Mouse (Mus musculus): ENCODE data around the gene Sh3d19. TPM values are rescaled to one million over a fixed set of nuclear protein-coding genes. Genes with fewer than 3 reads are reported as not detected.
"Not testable (repeated sequence)": the region's sequence is repeated elsewhere in the genome, so short reads cannot be mapped to it uniquely, and the experiment has no call there.

Gene Sh3d19
- polyA plus RNA-seq, 1 experiment from 2014 or later: 10.3 TPM

DNA sequence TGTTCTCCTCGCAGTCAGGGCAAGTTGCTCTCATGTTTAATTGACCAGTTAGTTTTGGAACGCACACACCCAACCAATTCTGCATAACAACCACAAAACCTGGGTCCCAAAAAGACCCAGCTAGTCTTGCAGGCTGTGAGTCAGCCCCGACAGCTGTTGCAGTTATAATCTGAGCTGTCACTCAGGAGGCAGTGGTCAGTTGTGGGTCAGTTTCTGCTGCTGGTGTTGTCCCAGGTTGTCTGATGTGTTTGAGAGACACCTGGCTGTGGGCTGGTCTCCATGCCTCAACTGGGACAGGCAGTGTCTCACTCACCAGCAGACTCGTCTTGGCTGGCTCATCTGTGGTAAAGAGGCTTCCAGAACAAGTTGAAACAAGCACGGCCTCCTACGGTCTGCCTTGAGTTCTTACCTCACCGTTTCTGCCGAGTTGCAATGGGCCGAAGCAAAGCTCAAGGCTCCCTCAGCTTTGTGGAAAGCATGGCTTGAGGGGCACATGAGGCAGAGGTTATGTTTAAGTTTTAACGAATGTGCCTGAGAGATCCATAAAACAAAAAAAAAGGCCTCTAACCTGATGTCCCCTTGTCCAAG is 18.1 kb upstream of the Sh3d19 start:
- WGBS: 78% methylated on average over 10 of the region's 10 CpGs
- Histone ChIP-seq H3K4me1 (no peaks in the 10 kb centered on the region), H3K4me2 (no peak overlapping the region), H3K4me3 (no peak overlapping the region), H3K9me3 (no peaks in the 10 kb centered on the region), H3K36me3 (no peaks in the 10 kb centered on the region), H3K27me3 (replicated peaks) (no peaks in the 10 kb centered on the region), H3K27ac (replicated peaks) (no peak overlapping the region), H3K9ac (no peak overlapping the region)
- no peak for ATAC-seq (ENCODE audit: extremely low read depth, insufficient number of reproducible peaks, low FRiP score, low TSS enrichment)

DNA sequence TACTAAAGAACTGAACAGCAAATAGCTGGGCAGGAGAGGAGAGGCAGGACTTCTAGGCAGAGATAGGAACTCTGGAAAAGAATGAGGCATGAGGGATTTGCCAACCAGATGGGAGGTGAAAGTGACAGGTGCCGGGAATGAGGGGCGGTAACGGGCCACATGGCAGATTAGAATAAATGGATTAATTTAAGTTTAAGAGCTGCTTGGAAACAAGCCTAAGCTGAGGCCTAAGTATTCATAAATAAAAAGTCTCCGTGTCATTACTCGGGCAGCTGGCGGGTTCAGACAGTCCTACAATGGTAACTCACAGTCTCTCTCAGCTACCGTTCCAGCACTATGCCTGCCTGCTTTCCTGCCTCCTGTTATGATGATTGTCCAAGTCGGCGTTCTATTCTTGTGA is 15.6 kb upstream of the Sh3d19 start:
- WGBS: 87% methylated on average over 9 of the region's 9 CpGs
- Histone ChIP-seq H3K9me3 (no peaks in the 10 kb centered on the region), H3K9ac (no peak overlapping the region), H3K27me3 (replicated peaks) (no peaks in the 10 kb centered on the region), H3K27ac (replicated peaks) (no peak overlapping the region), H3K4me3 (no peak overlapping the region), H3K36me3 (no peaks in the 10 kb centered on the region), H3K4me1 (no peaks in the 10 kb centered on the region), H3K4me2 (no peak overlapping the region)
- ATAC-seq (ENCODE audit: extremely low read depth, insufficient number of reproducible peaks, low FRiP score, low TSS enrichment): no peak

DNA sequence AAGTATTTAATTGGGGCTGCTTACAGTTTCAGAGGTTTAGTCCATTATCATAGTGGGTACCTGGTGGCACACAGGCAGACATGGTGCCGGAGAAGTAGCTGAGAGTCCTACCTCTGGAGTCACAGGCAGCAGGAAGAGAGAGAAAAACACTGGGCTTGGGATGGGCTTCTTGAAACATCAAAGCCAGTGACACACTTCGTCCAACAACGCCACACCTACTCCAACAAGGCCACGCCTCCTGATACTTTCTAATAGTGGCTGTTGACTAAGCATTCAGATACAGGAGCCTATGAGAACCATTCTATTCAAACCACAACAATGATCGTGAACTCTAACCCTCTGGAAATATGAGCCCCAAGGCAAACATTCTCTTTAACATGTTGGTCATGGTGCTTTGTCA is 15.2 kb upstream of the Sh3d19 start:
- ATAC-seq (ENCODE audit: extremely low read depth, insufficient number of reproducible peaks, low FRiP score, low TSS enrichment): no peak
- Histone ChIP-seq H3K4me1 (no peaks in the 10 kb centered on the region), H3K36me3 (no peaks in the 10 kb centered on the region), H3K9me3 (no peaks in the 10 kb centered on the region), H3K4me3 (no peak overlapping the region), H3K4me2 (no peak overlapping the region), H3K27me3 (replicated peaks) (no peaks in the 10 kb centered on the region), H3K9ac (no peak overlapping the region), H3K27ac (replicated peaks) (no peak overlapping the region)
- 78% methylated on average over 5 of the region's 5 CpGs for WGBS

DNA sequence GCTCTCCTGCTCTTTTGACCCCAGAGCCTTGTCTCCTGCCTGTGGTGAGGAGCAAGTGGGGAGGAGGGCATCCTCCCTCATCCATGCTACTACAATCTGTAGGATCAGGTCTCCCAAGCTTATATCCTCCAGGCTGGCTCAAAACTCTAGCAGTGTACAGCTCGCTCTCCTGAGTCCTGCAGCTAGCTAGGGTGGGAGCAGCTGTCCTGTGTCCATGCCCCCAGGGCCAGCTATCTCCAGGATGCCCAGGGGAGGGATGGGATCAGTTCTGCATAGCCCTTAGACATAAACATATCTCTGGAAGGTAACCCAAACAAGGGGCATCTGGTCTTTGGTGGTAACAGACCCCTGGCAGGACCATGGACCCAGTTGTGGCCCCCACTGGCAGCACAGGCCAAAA is 11.2 kb upstream of the Sh3d19 start:
- ATAC-seq (ENCODE audit: extremely low read depth, insufficient number of reproducible peaks, low FRiP score, low TSS enrichment): no peak
- H3K9ac ChIP-seq: no peak overlapping the region
- no peak overlapping the region for H3K4me2 ChIP-seq
- H3K4me1 ChIP-seq: peaks cover 5% of the 10 kb centered on the region
- H3K9me3 ChIP-seq: peaks cover 15% of the 10 kb centered on the region
- H3K4me3 ChIP-seq: no peak overlapping the region
- no peaks in the 10 kb centered on the region for H3K36me3 ChIP-seq
- no peak overlapping the region for H3K27ac ChIP-seq (replicated peaks)
- 81% methylated on average over 1 of the region's 1 CpGs for WGBS
- H3K27me3 ChIP-seq (replicated peaks): no peaks in the 10 kb centered on the region

DNA sequence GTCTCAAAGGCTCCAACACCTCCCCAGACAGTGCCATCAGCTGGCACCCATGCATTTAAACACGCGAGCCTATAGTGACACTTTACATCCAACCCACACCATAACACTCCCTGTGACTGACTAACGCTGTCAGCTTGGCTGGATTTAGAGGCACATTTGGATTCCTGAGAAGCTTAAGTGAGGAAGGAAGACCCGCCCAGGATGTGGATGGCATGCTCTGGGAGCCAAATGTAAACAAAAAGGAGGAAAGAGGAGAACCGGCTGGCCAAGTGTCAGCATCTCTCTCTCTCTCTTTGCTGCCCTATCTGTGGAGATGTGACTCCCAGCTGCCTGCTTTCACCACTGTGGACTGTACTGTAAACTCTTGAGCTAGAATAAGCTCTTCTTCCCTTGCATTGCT is 9.8 kb upstream of the Sh3d19 start:
- Histone ChIP-seq H3K9ac (no peak overlapping the region), H3K27ac (replicated peaks) (no peak overlapping the region), H3K36me3 (no peaks in the 10 kb centered on the region), H3K9me3 (peaks cover 15% of the 10 kb centered on the region), H3K4me1 (peaks cover 5% of the 10 kb centered on the region), H3K4me2 (no peak overlapping the region), H3K4me3 (no peak overlapping the region), H3K27me3 (replicated peaks) (no peaks in the 10 kb centered on the region)
- 19% methylated on average over 5 of the region's 5 CpGs for WGBS
- no peak for ATAC-seq (ENCODE audit: extremely low read depth, insufficient number of reproducible peaks, low FRiP score, low TSS enrichment)

DNA sequence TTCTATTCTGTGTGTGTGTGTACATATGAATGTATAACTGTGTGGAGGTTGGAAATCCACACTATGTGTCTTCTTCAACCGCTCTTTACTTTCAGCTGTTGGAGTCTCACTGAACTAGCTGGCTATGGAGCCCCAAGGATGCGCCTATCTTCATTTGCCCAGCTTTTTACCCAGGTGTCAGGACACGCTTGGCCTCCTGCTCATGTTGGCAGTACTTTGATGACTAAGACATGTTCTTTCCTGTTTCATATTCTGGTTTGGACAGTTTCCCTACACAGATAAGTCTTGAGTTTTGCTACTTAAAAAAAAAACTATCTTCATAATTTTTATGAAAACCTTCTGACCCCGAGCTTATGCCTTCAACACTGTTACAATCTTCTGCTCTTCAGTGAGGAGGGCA is 5.4 kb upstream of the Sh3d19 start:
- H3K9me3 ChIP-seq: peaks cover 15% of the 10 kb centered on the region
- no peak overlapping the region for H3K4me3 ChIP-seq
- H3K9ac ChIP-seq: no peak overlapping the region
- H3K4me2 ChIP-seq: no peak overlapping the region
- H3K27me3 ChIP-seq (replicated peaks): no peaks in the 10 kb centered on the region
- 78% methylated on average over 4 of the region's 4 CpGs for WGBS
- no peak for ATAC-seq (ENCODE audit: extremely low read depth, insufficient number of reproducible peaks, low FRiP score, low TSS enrichment)
- H3K36me3 ChIP-seq: no peaks in the 10 kb centered on the region
- H3K4me1 ChIP-seq: peaks cover 16% of the 10 kb centered on the region
- H3K27ac ChIP-seq (replicated peaks): no peak overlapping the region

DNA sequence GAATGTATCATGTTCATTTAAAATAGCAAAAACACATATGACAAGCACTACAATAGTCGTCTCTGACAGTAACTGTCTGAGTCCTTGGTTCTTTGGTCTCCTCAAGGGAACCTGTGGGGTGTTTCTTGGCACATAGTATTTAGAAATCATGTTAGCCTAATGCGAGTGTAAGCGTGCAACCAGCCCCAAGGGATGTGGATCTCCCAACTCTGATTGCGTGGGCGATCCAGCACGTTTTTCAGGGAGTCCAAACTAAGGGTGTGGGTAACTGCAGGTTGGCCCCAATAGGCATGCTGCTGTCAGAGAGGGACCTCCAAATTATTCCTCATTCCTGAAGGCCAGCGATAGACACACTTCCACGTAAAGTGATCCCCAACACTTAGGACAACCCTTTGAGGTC is 1.9 kb upstream of the Sh3d19 start:
- Histone ChIP-seq H3K4me2 (no peak overlapping the region), H3K4me3 (no peak overlapping the region), H3K9ac (no peak overlapping the region), H3K27ac (replicated peaks) (no peak overlapping the region), H3K9me3 (no peaks in the 10 kb centered on the region), H3K27me3 (replicated peaks) (no peaks in the 10 kb centered on the region), H3K36me3 (no peaks in the 10 kb centered on the region), H3K4me1 (peaks cover 32% of the 10 kb centered on the region)
- 86% methylated on average over 8 of the region's 8 CpGs for WGBS
- ATAC-seq (ENCODE audit: extremely low read depth, insufficient number of reproducible peaks, low FRiP score, low TSS enrichment): no peak

DNA sequence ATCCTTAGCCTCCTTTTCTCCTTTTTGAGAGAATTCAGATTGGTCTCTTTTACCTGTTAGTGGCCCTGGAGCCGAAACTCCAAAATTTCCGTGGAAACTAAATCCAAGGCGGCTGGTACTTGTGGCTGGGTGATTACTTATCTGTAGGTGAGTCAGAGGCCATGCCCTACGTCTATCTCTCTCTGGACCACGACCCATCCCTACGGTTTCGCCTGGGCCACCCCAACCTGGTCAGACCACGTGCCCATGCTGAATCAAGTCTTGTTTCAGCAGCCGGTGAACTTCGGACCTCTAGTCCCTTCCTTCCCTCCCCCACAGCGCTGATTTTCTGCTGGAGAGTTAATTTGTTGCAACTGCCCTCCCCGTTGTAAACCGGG is 678 bp downstream of the Sh3d19 start:
- Histone ChIP-seq H3K27me3 (replicated peaks) (no peaks in the 10 kb centered on the region), H3K9me3 (no peaks in the 10 kb centered on the region), H3K4me1 (peaks cover 32% of the 10 kb centered on the region), H3K9ac (peak overlapping the region; percentile 92), H3K4me2 (peak overlapping the region; percentile 91), H3K27ac (replicated peaks) (no peak overlapping the region), H3K4me3 (peak overlapping the region; percentile 89), H3K36me3 (no peaks in the 10 kb centered on the region)
- 2% methylated on average over 13 of the region's 13 CpGs for WGBS
- no peak for ATAC-seq (ENCODE audit: extremely low read depth, insufficient number of reproducible peaks, low FRiP score, low TSS enrichment)

DNA sequence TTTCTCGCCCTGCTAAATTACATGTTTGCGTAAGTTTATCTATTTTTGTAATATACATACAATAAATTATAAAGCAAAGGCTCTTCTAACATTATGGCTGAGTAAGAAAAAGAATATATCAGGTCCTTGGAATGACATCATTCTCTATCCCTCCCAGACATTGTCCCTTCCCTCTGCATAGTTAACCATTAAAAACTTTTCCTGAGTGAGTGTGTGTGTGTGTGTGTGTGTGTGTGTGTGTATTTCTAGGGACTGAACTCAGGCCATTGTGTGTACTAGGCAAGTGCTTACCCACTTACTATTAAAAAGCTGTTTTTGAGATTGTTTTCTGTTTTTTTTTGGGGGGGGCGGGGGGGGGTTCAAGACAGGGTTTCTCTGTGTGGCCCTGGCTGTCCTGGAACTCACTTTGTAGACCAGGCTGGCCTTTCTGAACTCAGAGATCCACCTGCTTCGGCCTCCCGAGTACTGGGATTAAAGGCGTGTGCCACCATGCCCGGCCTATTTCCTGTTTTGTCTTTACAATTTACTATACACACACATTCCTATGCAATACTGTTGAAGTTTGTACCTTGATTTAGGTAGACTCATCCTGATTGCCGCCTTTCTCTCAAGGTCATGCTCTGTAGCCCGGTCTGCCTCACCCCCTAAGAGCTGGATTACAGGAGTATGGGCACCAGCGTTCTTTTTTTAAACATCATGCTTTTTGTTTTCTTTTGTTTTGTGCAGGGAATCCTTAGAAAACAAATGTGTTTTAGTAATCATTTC is 2.6 kb downstream of the Sh3d19 start:
- Histone ChIP-seq H3K9ac (no peak overlapping the region), H3K4me3 (no peak overlapping the region), H3K36me3 (no peaks in the 10 kb centered on the region), H3K27ac (replicated peaks) (no peak overlapping the region), H3K9me3 (no peaks in the 10 kb centered on the region), H3K4me2 (no peak overlapping the region), H3K27me3 (replicated peaks) (no peaks in the 10 kb centered on the region), H3K4me1 (peaks cover 33% of the 10 kb centered on the region)
- WGBS: 87% methylated on average over 10 of the region's 10 CpGs
- ATAC-seq (ENCODE audit: extremely low read depth, insufficient number of reproducible peaks, low FRiP score, low TSS enrichment): no peak

DNA sequence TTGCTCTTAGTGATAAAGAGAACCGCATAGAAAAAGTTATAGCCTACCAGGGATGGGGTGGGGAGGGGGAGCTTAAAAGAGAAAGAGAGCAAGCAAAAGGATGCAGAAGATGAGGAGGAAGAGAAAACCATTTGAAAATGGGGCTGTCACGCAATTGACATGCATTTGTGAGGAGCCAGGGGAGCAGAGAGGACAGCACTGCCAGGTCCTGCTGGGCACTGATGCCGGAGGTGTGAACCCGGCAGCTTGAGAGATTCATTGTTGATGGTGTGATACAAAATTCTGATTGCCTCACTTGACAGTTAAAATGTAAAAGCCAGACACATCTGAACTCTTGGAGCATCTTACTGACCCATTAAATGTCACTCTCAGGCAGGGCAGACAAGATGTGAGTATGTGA is 3.5 kb downstream of the Sh3d19 start:
- no peaks in the 10 kb centered on the region for H3K9me3 ChIP-seq
- WGBS: 70% methylated on average over 4 of the region's 4 CpGs
- H3K27me3 ChIP-seq (replicated peaks): no peaks in the 10 kb centered on the region
- no peaks in the 10 kb centered on the region for H3K36me3 ChIP-seq
- H3K4me3 ChIP-seq: no peak overlapping the region
- no peak for ATAC-seq (ENCODE audit: extremely low read depth, insufficient number of reproducible peaks, low FRiP score, low TSS enrichment)
- H3K4me1 ChIP-seq: peaks cover 39% of the 10 kb centered on the region
- no peak overlapping the region for H3K4me2 ChIP-seq
- H3K27ac ChIP-seq (replicated peaks): no peak overlapping the region
- no peak overlapping the region for H3K9ac ChIP-seq

DNA sequence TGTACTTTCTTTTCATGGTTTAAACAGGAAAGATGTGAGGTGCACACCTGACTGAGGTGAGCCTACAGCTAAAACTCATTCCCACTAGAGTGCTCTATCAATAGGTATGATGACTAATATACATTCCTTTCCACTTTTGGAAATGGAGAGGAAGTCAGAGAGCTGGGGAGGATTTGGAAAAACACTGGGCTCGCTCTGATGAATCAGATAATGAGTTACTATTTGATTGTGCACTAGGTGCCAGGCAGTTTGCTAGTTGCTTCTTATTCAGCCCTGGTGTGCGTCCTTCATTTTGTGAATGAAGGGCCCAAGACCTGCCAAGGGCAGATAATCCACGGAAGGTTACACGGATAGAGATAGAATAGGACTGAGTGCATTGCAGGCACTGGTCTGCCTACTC is 9.1 kb downstream of the Sh3d19 start:
- no peak for ATAC-seq (ENCODE audit: extremely low read depth, insufficient number of reproducible peaks, low FRiP score, low TSS enrichment)
- no peak overlapping the region for H3K9ac ChIP-seq
- H3K4me3 ChIP-seq: no peak overlapping the region
- H3K4me1 ChIP-seq: peaks cover 16% of the 10 kb centered on the region
- no peak overlapping the region for H3K4me2 ChIP-seq
- no peaks in the 10 kb centered on the region for H3K36me3 ChIP-seq
- no peaks in the 10 kb centered on the region for H3K9me3 ChIP-seq
- WGBS: 66% methylated on average over 4 of the region's 4 CpGs
- no peak overlapping the region for H3K27ac ChIP-seq (replicated peaks)
- no peaks in the 10 kb centered on the region for H3K27me3 ChIP-seq (replicated peaks)

DNA sequence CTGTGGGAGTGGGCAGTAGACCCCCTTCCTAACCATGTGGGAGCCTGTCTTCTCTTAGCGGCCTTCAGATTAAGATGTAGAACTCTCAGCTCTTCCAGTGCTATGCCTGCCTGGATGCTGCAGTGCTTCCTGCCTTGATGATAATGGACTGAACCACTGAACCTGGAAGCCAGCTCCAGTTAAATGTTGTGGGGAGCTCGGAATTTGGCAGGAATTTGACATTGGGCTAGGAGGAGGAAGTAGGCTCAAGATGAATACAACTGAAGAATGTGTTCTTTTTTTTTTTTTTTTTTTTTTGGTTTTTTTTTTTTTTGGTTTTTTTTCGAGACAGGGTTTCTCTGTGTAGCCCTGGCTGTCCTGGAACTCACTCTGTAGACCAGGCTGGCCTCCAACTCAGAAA is 10.9 kb downstream of the Sh3d19 start:
- not testable (repeated sequence) for H3K9ac ChIP-seq; ATAC-seq (ENCODE audit: extremely low read depth, insufficient number of reproducible peaks, low FRiP score, low TSS enrichment); H3K36me3 ChIP-seq; H3K4me3 ChIP-seq; H3K27ac ChIP-seq (replicated peaks); H3K4me2 ChIP-seq; H3K27me3 ChIP-seq (replicated peaks); H3K9me3 ChIP-seq
- WGBS: 73% methylated on average over 2 of the region's 3 CpGs
- H3K4me1 ChIP-seq: peaks cover 16% of the 10 kb centered on the region
